Mouse (Mus musculus) MEL-GATA-1-ER (cell line): Measurements from ENCODE around the gene Olfr63.
"Not testable (repeated sequence)": the region's sequence is repeated elsewhere in the genome, so short reads cannot be mapped to it uniquely, and the experiment has no call there.

ENCODE experiments used
- DNase-seq: peaks from one replicate; pipeline ENCODE4 v3.0.0-alpha.2; 2012; ENCODE audit warnings: low read depth; ENCODE audit errors: extremely low read depth

Gene Olfr63

GRCm38 (mm10) chr17:33264376-33264775 lies at the start of gene Olfr63:
Olfr63 (plus strand) TSS chr17:33264676.
- no peak for DNase-seq

- DNase-seq, result no peak
These were observed 42.9 kb upstream of the Olfr63 start, which contains the start of gene Olfr1564 for GRCm38 (mm10) chr17:33221590-33221989. Olfr1564 (minus strand) TSS chr17:33221690.

DNA sequence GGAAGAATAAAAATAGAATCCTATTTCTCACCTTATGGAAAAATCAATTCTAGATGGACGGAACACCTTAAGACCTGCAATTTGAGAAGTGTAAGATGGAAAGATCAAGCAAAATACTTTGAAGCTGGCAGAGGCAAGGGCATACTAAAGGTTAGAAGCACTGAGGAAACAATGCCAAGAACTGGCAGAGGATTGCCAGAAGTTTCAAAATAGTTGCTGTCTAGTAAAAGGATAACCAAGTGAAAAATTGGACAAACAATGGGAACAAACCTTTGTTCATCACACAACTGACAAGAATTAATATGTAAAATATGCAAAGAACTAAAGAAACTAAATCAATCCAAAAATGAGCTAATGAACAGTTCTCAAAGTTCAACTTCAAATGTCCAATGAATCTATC lies 27.8 kb upstream of the Olfr63 start:
- DNase-seq, result not testable (repeated sequence)

DNA sequence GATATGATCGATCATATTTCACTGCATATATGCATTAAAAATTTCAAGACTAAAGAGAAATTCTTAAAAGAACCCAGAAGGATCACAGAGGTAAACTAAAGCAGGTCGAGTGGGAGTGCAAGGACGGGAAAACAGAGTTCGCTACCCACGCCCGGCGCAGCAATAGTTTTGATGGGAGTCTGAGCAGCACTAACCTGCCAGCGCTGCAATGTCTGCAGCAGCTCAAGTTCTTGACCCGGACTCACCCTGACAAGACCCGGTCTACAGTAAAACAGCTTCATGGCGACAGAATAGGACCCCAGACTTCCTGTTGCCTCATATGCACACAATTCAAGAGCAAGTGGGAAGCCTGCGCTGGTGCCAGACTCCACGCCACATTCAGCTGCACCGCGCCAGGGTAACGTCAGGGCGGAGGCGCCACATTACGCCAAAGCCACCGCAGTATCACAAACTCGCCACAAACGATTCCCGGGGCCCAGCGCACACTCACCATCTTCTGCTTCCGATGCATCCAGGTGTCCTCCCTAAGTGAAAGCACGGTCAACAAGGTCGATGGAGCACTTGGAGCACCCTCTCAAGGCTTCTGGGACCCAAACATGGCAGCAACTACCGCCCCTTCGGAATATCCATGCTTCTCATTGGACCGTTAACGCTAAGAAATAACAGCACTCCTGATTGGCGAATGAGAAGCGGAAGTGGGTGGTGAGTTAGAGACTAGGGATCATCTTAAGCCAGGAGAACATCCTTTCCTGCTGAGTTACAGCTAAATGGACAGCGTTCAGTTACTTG lies 9.8 kb upstream of the Olfr63 start, which contains the start of gene Zfp955a:
Zfp955a (minus strand) TSS at position 616 of the 789 bp plus-strand sequence.
- DNase-seq, result not testable (repeated sequence)

DNA sequence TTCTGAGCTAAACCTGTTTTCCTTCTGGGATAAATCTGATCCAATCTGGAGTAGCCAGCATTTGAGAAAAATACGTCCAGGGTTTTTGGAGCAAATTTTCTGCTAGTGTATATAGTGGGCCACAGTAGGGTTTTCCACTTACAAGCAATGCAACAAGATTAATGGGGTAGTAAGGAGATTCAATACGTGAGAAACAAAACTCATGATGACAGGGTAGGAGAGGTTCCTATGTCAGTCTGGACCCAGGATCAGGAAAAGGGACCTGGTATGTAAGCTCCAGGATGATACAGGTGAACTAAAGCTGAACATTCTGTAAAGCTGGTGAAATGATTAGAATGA lies 9.2 kb upstream of the Olfr63 start:
- not testable (repeated sequence) for DNase-seq

- DNase-seq, result no peak
These were observed 4.4 kb downstream of the Olfr63 start for GRCm38 (mm10) chr17:33268907-33269306.

- DNase-seq, result not testable (repeated sequence)
These were observed 24.8 kb downstream of the Olfr63 start, which contains the start of gene Zfp955b for GRCm38 (mm10) chr17:33289039-33289875. Zfp955b (plus strand) TSS chr17:33289544.

DNA sequence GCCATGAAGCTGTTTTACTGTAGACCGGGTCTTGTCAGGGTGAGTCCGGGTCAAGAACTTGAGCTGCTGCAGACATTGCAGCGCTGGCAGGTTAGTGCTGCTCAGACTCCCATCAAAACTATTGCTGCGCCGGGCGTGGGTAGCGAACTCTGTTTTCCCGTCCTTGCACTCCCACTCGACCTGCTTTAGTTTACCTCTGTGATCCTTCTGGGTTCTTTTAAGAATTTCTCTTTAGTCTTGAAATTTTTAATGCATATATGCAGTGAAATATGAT lies 25.3 kb downstream of the Olfr63 start:
- not testable (repeated sequence) for DNase-seq
